Mouse (Mus musculus) cortical plate, adult 2 months (tissue): ENCODE measurements around the gene Igf2r.

Source experiments
- CTCF ChIP-seq: fragments of 200-500 bp; IDR thresholded peaks from 2 replicates; pipeline ENCODE4 v1.5.1; 2011; ENCODE audit warnings: mild to moderate bottlenecking, control low read depth, low read length; ENCODE audit not compliant: insufficient read depth; ENCODE audit errors: extremely low read depth
- POLR2A ChIP-seq: fragments of 200-500 bp; IDR thresholded peaks from 2 replicates; pipeline ENCODE4 v1.6.1; 2011; ENCODE audit warnings: mild to moderate bottlenecking, low read length, control low read depth; ENCODE audit not compliant: insufficient read depth; ENCODE audit errors: extremely low read depth

GRCm38 (mm10) chr17:12652604-12653003, 116.9 kb downstream of the Igf2r start:
- TF ChIP-seq CTCF = no peak
- no peak for TF ChIP-seq POLR2A
